Mouse (Mus musculus) CH12.LX (cell line): ENCODE results near the gene Abcb9. TPM values are rescaled to one million over a fixed set of nuclear protein-coding genes. Genes with fewer than 3 reads are reported as not detected.

ENCODE experiments used
- DNase-seq: peaks from one replicate; pipeline ENCODE4 v3.0.0-alpha.2; 2013; ENCODE audit errors: extremely low read depth
- H3K27ac ChIP-seq: 2 replicates; pipeline ENCODE4 v1.5.1; 2012; ENCODE audit warnings: low read depth, mild to moderate bottlenecking, control low read depth, moderate library complexity; ENCODE audit not compliant: insufficient read depth
- H3K27me3 ChIP-seq: replicated peaks from 2 replicates; pipeline ENCODE3; 2012; ENCODE audit warnings: inconsistent platforms
- H3K36me3 ChIP-seq, 2 experiments: replicated peaks in 1 of 2; 2 replicates each; pipeline versions ENCODE3 to v1.6.1; 2012; ENCODE audit warnings: inconsistent platforms in 1 of 2, low read length in 1 of 2, mild to moderate bottlenecking in 1 of 2, mixed read lengths in 1 of 2, moderate library complexity in 1 of 2; ENCODE audit not compliant: control insufficient read depth in 1 of 2, insufficient read depth in 1 of 2
- H3K4me1 ChIP-seq, 2 experiments: 2 replicates each; pipeline ENCODE4 v1.6.1; 2012; ENCODE audit warnings: inconsistent platforms in 1 of 2, moderate library complexity in 1 of 2; ENCODE audit not compliant: insufficient read depth in 2 of 2, control insufficient read depth in 1 of 2
- H3K4me2 ChIP-seq: 2 replicates; pipeline ENCODE4 v1.6.1; 2012; ENCODE audit warnings: low read depth, mild to moderate bottlenecking, control low read depth; ENCODE audit not compliant: poor library complexity, insufficient read depth, severe bottlenecking
- H3K4me3 ChIP-seq, 3 experiments: fragments of 150-350 bp in 1 of 3; sonication (generic) in 1 of 3; replicated peaks in 1 of 3; 2 replicates each; pipeline versions ENCODE3 to v1.5.1; 2011 to 2012; ENCODE audit warnings: low read depth in 2 of 3, low read length in 2 of 3, mild to moderate bottlenecking in 2 of 3, moderate library complexity in 2 of 3, control low read depth in 1 of 3, improper control_type of control experiment in 1 of 3, inconsistent platforms in 1 of 3, mixed read lengths in 1 of 3; ENCODE audit not compliant: poor library complexity in 1 of 3
- H3K79me2 ChIP-seq: replicated peaks from 2 replicates; pipeline ENCODE4 v1.6.1; 2012; ENCODE audit warnings: mild to moderate bottlenecking, moderate library complexity; ENCODE audit not compliant: control insufficient read depth, poor library complexity, insufficient read depth, severe bottlenecking; ENCODE audit errors: extremely low read depth
- H3K9ac ChIP-seq: 2 replicates; pipeline ENCODE4 v1.6.1; 2012; ENCODE audit warnings: low read depth, mild to moderate bottlenecking, control low read depth, moderate library complexity; ENCODE audit not compliant: insufficient read depth
- H3K9me3 ChIP-seq: replicated peaks from 2 replicates; pipeline ENCODE3; 2012; ENCODE audit warnings: low read length, inconsistent platforms, mixed read lengths
- CHD1 ChIP-seq: IDR thresholded peaks from 2 replicates; pipeline ENCODE4 v1.6.1; 2012; ENCODE audit warnings: low read depth, low read length, improper control_type of control experiment, inconsistent platforms
- CHD2 ChIP-seq: IDR thresholded peaks from 2 replicates; pipeline ENCODE4 v1.6.1; 2011; ENCODE audit warnings: low read length, improper control_type of control experiment
- E2F4 ChIP-seq: IDR thresholded peaks from 2 replicates; pipeline ENCODE4 v1.6.1; 2011; ENCODE audit warnings: low read depth, low read length, improper control_type of control experiment; ENCODE audit not compliant: insufficient replicate concordance
- ETS1 ChIP-seq: conservative IDR thresholded peaks from 2 replicates; pipeline ENCODE4 v1.6.1; 2012; ENCODE audit warnings: low read depth, mild to moderate bottlenecking, inconsistent platforms, low read length, improper control_type of control experiment, moderate library complexity
- GABPA ChIP-seq: IDR thresholded peaks from 2 replicates; pipeline ENCODE4 v1.6.1; 2012; ENCODE audit warnings: low read depth, low read length, improper control_type of control experiment, inconsistent platforms; ENCODE audit not compliant: insufficient replicate concordance
- JUND ChIP-seq: conservative IDR thresholded peaks from 2 replicates; pipeline ENCODE4 v1.6.1; 2011; ENCODE audit warnings: low read depth, low read length, improper control_type of control experiment
- MAX ChIP-seq: IDR thresholded peaks from 2 replicates; pipeline ENCODE4 v1.6.1; 2011; ENCODE audit warnings: low read length, improper control_type of control experiment
- MAZ ChIP-seq: IDR thresholded peaks from 2 replicates; pipeline ENCODE4 v1.6.1; 2012; ENCODE audit warnings: low read depth, mild to moderate bottlenecking, inconsistent platforms, low read length, improper control_type of control experiment, moderate library complexity
- MYC ChIP-seq: IDR thresholded peaks from 2 replicates; pipeline ENCODE4 v1.6.1; 2011; ENCODE audit warnings: low read depth, mild to moderate bottlenecking, improper control_type of control experiment, low read length
- NELFE ChIP-seq: IDR thresholded peaks from 2 replicates; pipeline ENCODE4 v1.6.1; 2011; ENCODE audit warnings: low read depth, low read length, improper control_type of control experiment
- NRF1 ChIP-seq: IDR thresholded peaks from 2 replicates; pipeline ENCODE4 v1.6.1; 2014; ENCODE audit warnings: low read depth, mild to moderate bottlenecking, inconsistent platforms, low read length, improper control_type of control experiment, moderate library complexity
- SIN3A ChIP-seq: IDR thresholded peaks from 2 replicates; pipeline ENCODE4 v1.6.1; 2012; ENCODE audit warnings: low read length, improper control_type of control experiment, inconsistent platforms
- USF1 ChIP-seq: IDR thresholded peaks from 2 replicates; pipeline ENCODE4 v1.6.1; 2014; ENCODE audit warnings: low read depth, mild to moderate bottlenecking, inconsistent platforms, low read length, improper control_type of control experiment
- ZMIZ1 ChIP-seq: IDR thresholded peaks from 2 replicates; pipeline ENCODE4 v1.6.1; 2012; ENCODE audit warnings: low read depth, mild to moderate bottlenecking, inconsistent platforms, low read length, improper control_type of control experiment
- dilution Hi-C: fragments of 300-500 bp; cut with MboI; formaldehyde crosslinking; loops from 2 replicates; pipeline ENCODE4 v1.14.3; 2020; ENCODE audit warnings: low sequenced_read_pairs; ENCODE audit not compliant: extremely low pct_unique_long_range_greater_than_20kb, extremely low pct_ligation_motif_present
- in situ Hi-C: fragments of 300-500 bp; cut with MboI; formaldehyde crosslinking; loops from 3 replicates; pipeline ENCODE4 v1.14.3; 2019; ENCODE audit warnings: low sequenced_read_pairs, low pct_ligation_motif_present, low pct_unique_long_range_greater_than_20kb, mixed read lengths
- polyA plus RNA-seq: library from polyadenylated mRNA; unstranded; fragments of >175 nt; gene quantifications from 2 replicates; pipeline ENCODE4 v1.2.1, GENCODE M21; 2012; ENCODE audit warnings: low read depth; ENCODE audit not compliant: insufficient read length
- total RNA-seq, 2 experiments: library from RNA; depleted of rRNA; stranded (reverse); fragments of 300-350 nt in 1 of 2; fragments of >200 nt in 1 of 2; gene quantifications; 2 replicates each; pipeline ENCODE4 v1.2.3; 2012 to 2014

The Abcb9 gene
- total and polyA plus RNA-seq, 3 experiments = 0.44 to 1.4 (median 0.98) TPM

DNA sequence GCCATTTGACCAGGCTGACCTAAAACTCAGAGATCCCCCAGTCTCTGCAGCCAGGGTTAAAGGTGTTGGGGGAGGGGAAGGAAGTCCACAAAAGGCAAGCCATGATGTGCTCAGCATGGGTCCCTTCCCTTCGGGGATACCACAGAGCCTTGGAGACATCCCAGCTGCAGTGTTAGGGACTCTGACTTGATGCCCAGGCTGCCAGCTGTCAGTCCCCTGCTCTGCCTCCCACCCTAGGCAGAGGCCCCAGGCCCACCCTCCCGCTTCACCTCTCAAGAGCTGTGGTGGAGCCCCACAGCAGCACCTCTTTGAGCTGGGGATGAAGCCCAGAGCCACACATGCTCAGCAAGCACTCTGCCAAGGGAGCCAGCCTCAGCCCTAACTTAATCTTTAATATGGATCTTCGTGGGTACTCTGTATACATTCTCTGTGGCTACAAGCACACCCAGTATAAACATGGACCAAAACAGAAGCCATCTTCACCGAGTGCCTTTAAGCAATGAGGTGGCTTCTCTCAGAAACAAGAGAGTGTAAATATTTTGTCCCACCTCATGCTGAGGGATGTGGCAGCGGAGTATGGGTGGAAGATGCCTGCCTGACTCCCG is 17.6 kb downstream of the Abcb9 start:
- H3K9me3 ChIP-seq = no peaks in the 10 kb centered on the region
- H3K27me3 ChIP-seq = no peaks in the 10 kb centered on the region
- no peak overlapping the region for H3K4me2 ChIP-seq
- DNase-seq = no peak
- peaks cover 12 to 36% of the 10 kb centered on the region in 2 experiments for H3K4me1 ChIP-seq
- dilution Hi-C loops = no loop called here
- H3K79me2 ChIP-seq = no peaks in the 10 kb centered on the region
- TF ChIP-seq CHD2 = no peak
- TF ChIP-seq MAX = no peak
- TF ChIP-seq NRF1 = no peak
- no peak for TF ChIP-seq MAZ
- no peak for TF ChIP-seq NELFE
- in situ Hi-C loops = no loop called here
- H3K4me3 ChIP-seq = no peak overlapping the region
- no peak overlapping the region for H3K9ac ChIP-seq
- H3K36me3 ChIP-seq = peaks cover 0 to 2% of the 10 kb centered on the region in 2 experiments
- no peak overlapping the region for H3K27ac ChIP-seq

DNA sequence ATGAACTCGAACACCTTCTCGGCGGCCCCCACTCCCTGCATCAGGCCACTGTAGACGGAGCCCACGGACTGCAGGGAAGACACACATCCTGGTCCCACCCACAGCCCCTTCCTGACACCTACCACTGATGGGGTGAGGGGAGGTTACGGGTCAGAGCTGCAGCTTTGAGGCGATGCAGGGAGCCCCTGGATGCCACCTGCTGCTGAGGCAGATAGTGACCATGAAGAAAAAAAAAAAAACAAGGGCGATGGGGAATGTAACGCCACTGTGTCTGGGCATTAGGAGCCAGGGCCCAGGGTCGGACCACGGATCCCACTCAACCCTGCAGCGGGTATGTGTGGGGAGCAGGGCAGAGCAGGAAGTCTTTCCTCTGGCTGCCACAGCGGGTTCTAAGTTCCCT is 18.4 kb downstream of the Abcb9 start:
- DNase-seq = no peak
- TF ChIP-seq CHD1 (no peak), E2F4 (no peak), MAX (no peak), JUND (no peak), USF1 (no peak), NRF1 (no peak), SIN3A (no peak), GABPA (no peak), ETS1 (no peak), MYC (no peak), NELFE (no peak), ZMIZ1 (no peak)
- TF ChIP-seq, all 38 proteins: peak for 0

More for the DNA sequence above, 18.4 kb downstream of the Abcb9 start:
- H3K4me3 ChIP-seq = no peak overlapping the region
- H3K9ac ChIP-seq = no peak overlapping the region
- in situ Hi-C loops (no loop called here), dilution Hi-C loops (no loop called here)
- no peaks in the 10 kb centered on the region for H3K9me3 ChIP-seq
- H3K36me3 ChIP-seq = peaks cover 0 to 2% of the 10 kb centered on the region in 2 experiments
- no peaks in the 10 kb centered on the region for H3K79me2 ChIP-seq
- no peak overlapping the region for H3K4me2 ChIP-seq
- peaks cover 12 to 36% of the 10 kb centered on the region in 2 experiments for H3K4me1 ChIP-seq
- no peak overlapping the region for H3K27ac ChIP-seq
- H3K27me3 ChIP-seq = no peaks in the 10 kb centered on the region
